Mouse (Mus musculus): ENCODE data around the gene Gm6367. TPM values are rescaled to one million over a fixed set of nuclear protein-coding genes. Genes with fewer than 3 reads are reported as not detected.
"Not testable (repeated sequence)": the region's sequence is repeated elsewhere in the genome, so short reads cannot be mapped to it uniquely, and the experiment has no call there.

Gm6367 gene
- not detected in 2 replicates for polyA plus RNA-seq (2012; rRNA removed)

GRCm38 (mm10) chr5:94988326-94988725, at the start of gene Gm6367:
TSS of gene Gm6367 (plus strand) at chr5:94988626.
- H3K4me1 ChIP-seq (replicated peaks; ENCODE audit: control insufficient read depth, insufficient read depth, low read length); H3K27me3 ChIP-seq (ENCODE audit: control insufficient read depth, insufficient read depth, low read length); H3K27ac ChIP-seq (ENCODE audit: control insufficient read depth, insufficient read depth, low read length); DNase-seq; H3K36me3 ChIP-seq (ENCODE audit: control insufficient read depth, insufficient read depth, low read length); H3K4me3 ChIP-seq (ENCODE audit: control insufficient read depth, insufficient read depth, low read length): not testable (repeated sequence)
- no CpG with 5 or more reads among the region's 2 CpGs for WGBS

Other genes starting within 250 kb of the Gm6367 start
- gene Gm3183, start 123.2 kb upstream of the Gm6367 start, polyA plus RNA-seq (2012; rRNA removed), result not detected in 2 replicates
- not detected in 2 replicates for gene Gm7942, start 118.3 kb downstream of the Gm6367 start, polyA plus RNA-seq (2012; rRNA removed)
- gene Gm16513, start 194.0 kb downstream of the Gm6367 start, polyA plus RNA-seq (2012; rRNA removed), result not detected in 2 replicates

All from thymus, adult 2 months (tissue).